Comparison of ENCODE assay signal across 15 mouse cellular contexts in the genomic region with DNA sequence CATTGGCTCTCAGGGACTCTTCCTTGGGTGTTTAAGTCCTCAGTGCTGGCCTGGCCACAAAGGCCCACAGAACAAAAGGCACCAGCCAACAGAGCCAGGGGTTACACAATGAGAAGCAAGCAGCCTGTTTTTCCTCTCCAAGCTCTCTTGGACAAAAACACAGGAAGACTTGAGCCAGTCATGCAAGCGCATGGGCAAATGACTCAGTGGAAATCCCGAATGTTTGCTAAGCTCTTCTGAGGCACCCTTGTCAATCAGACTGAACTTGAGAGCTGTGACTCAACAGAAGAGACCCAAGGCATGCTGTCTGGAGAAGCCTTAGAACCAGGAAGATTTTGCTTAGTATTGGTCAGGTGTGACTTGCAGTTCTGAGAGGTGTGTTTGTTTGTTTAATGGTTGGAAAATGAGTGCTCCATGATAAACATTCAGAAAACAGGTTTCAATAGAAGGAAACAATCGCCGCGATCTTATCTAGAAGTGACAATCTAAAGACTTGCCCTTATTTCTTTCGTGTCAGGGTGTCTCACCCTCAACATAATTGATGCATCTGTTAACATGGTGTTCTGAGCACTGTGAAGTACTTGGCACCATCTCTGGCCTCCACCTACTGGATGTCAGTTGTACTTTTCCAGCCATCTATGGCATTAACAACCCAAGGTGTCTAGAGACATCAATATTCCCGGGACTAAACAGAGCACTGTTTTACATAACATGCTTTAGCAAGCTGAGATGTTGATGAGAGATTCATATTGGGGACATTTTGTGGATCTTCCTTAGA.
DNase-seq lines count a peak whose midpoint lies in the region; ATAC-seq and TF ChIP-seq lines count a peak whose summit lies in the region.
"Had no signal": no experiment of that assay in that cellular context is flagged by ENCODE, and none has a peak within 500 bp of the region (broad histone marks: within the 10 kb centered on the region; RNA-seq: fewer than 3 reads in every experiment).

No protein-coding gene starts in this region.

- H3K36me3 ChIP-seq in intestine, postnatal 0 days (ENCODE audit: control insufficient read depth, insufficient read depth), result no peaks in the 10 kb centered on the region
- H3K36me3 ChIP-seq in intestine, embryonic 16.5 days (ENCODE audit: control insufficient read depth, insufficient read depth, low read length), result no peaks in the 10 kb centered on the region
- H3K36me3 ChIP-seq in heart, embryonic 10.5 days, result no peaks in the 10 kb centered on the region
- H3K36me3 ChIP-seq: hindbrain, embryonic 12.5 days; liver, embryonic 12.5 days; midbrain, embryonic 10.5 days had no signal

- 72% methylated on average over 7 of the region's 7 CpGs for WGBS in intestine, postnatal 0 days
- WGBS in intestine, embryonic 16.5 days, result 77% methylated on average over 7 of the region's 7 CpGs
- WGBS in heart, embryonic 10.5 days, result 78% methylated on average over 7 of the region's 7 CpGs

- in situ Hi-C loops in Patski (cut with MboI; ENCODE audit: low pct_unique_long_range_greater_than_20kb), result no loop called here

- no peaks in the 10 kb centered on the region for H3K27me3 ChIP-seq in intestine, postnatal 0 days (replicated peaks; ENCODE audit: control insufficient read depth, insufficient read depth, low read length)
- H3K27me3 ChIP-seq in intestine, embryonic 16.5 days (replicated peaks; ENCODE audit: control insufficient read depth, insufficient read depth, low read length), result no peaks in the 10 kb centered on the region
- H3K27me3 ChIP-seq in Patski, result no peaks in the 10 kb centered on the region
- no peaks in the 10 kb centered on the region for H3K27me3 ChIP-seq in heart, embryonic 10.5 days (ENCODE audit: insufficient read depth, poor library complexity, severe bottlenecking)
- H3K27me3 ChIP-seq: hindbrain, embryonic 12.5 days; liver, embryonic 12.5 days had no signal

- CTCF ChIA-PET in Patski (lab: Charles Lee), result interaction anchor here (1.8 kb wide), 1 partner anchor 14 kb away, joined by 6 read pairs; no protein-coding TSS in a partner anchor

- no peak overlapping the region for H3K27ac ChIP-seq in intestine, postnatal 0 days (ENCODE audit: low read depth, low read length)
- no peak overlapping the region for H3K27ac ChIP-seq in intestine, embryonic 16.5 days (ENCODE audit: low read length)
- H3K27ac ChIP-seq in heart, embryonic 10.5 days, result no peak overlapping the region
- H3K27ac ChIP-seq: hindbrain, embryonic 12.5 days; liver, embryonic 12.5 days; midbrain, embryonic 10.5 days had no signal

- no peak for TF ChIP-seq CTCF in intestine, postnatal 0 days (IDR thresholded peaks at IDR 0.05; ENCODE audit: low read depth)
- TF ChIP-seq CTCF in Patski (IDR thresholded peaks at IDR 0.05), result peak; percentile 10

- peak; percentile 82 for DNase-seq in Patski (ENCODE audit: low read depth, low spot score)
- DNase-seq in fibroblast of lung, adult 2 months (ENCODE audit: low read depth), result peak; percentile 75
- DNase-seq in lung, postnatal 4 days, result peak; percentile 11 to 36
- DNase-seq in thymus, postnatal 10 days (ENCODE audit: low spot score in 2 of 2), result no peak
- no peak for DNase-seq in heart, embryonic 10.5 days (ENCODE audit: low spot score)
- no peak for DNase-seq in right cerebral cortex, postnatal 14 days
- DNase-seq: kidney, adult 11 months; kidney, postnatal 4 days had no signal

- no peaks in the 10 kb centered on the region for H3K9me3 ChIP-seq in intestine, postnatal 0 days (ENCODE audit: control insufficient read depth)
- no peaks in the 10 kb centered on the region for H3K9me3 ChIP-seq in intestine, embryonic 16.5 days (ENCODE audit: control insufficient read depth, low read length)
- no peaks in the 10 kb centered on the region for H3K9me3 ChIP-seq in heart, embryonic 10.5 days
- H3K9me3 ChIP-seq: hindbrain, embryonic 12.5 days; liver, embryonic 12.5 days; midbrain, embryonic 10.5 days had no signal

- POLR2A ChIA-PET in Patski (lab: Charles Lee), result no interaction called here

- no peak overlapping the region for H3K4me3 ChIP-seq in intestine, postnatal 0 days (ENCODE audit: low read depth, low read length)
- no peak overlapping the region for H3K4me3 ChIP-seq in intestine, embryonic 16.5 days (ENCODE audit: low read length)
- H3K4me3 ChIP-seq in heart, embryonic 10.5 days, result no peak overlapping the region
- H3K4me3 ChIP-seq: erythroblast, embryonic 14.5 days; hindbrain, embryonic 12.5 days; liver, embryonic 12.5 days; midbrain, embryonic 10.5 days; myocyte had no signal

- no peak overlapping the region for H3K4me2 ChIP-seq in intestine, postnatal 0 days (replicated peaks; ENCODE audit: low read depth)
- H3K4me2 ChIP-seq in intestine, embryonic 16.5 days (ENCODE audit: low read depth, low read length), result no peak overlapping the region
- H3K4me2 ChIP-seq: hindbrain, embryonic 12.5 days; liver, embryonic 12.5 days had no signal

- peak; percentile 53; the same call in 1 of the 2 replicates for ATAC-seq in intestine, postnatal 0 days
- no peak for ATAC-seq in intestine, embryonic 16.5 days
- peak; percentile 71 for ATAC-seq in Patski
- ATAC-seq: liver, embryonic 12.5 days had no signal

- no peak overlapping the region for H3K9ac ChIP-seq in intestine, postnatal 0 days (ENCODE audit: low read depth, low read length)
- no peak overlapping the region for H3K9ac ChIP-seq in intestine, embryonic 16.5 days (ENCODE audit: low read depth, low read length)
- H3K9ac ChIP-seq: hindbrain, embryonic 12.5 days; liver, embryonic 12.5 days had no signal

- H3K4me1 ChIP-seq in intestine, postnatal 0 days (replicated peaks; ENCODE audit: control insufficient read depth, insufficient read depth, low read length), result no peaks in the 10 kb centered on the region
- H3K4me1 ChIP-seq in intestine, embryonic 16.5 days (ENCODE audit: control insufficient read depth, insufficient read depth, low read length), result no peaks in the 10 kb centered on the region
- no peaks in the 10 kb centered on the region for H3K4me1 ChIP-seq in heart, embryonic 10.5 days
- H3K4me1 ChIP-seq: hindbrain, embryonic 12.5 days; liver, embryonic 12.5 days had no signal

Comparison
In these comparisons a context has a peak if more than half of its experiments do, and no peak if none do; other contexts are left out.
1. DNase-seq: peak in Patski (single experiment), fibroblast of lung, adult 2 months (single experiment) and lung, postnatal 4 days (2 of 2); none in thymus, postnatal 10 days (0 of 2), heart, embryonic 10.5 days (single experiment) and right cerebral cortex, postnatal 14 days (single experiment).